Mouse (Mus musculus) stomach, postnatal 0 days (tissue): ENCODE results near the gene Olfr1425.

Experiments used
- CTCF ChIP-seq: IDR thresholded peaks from 2 replicates; pipeline ENCODE4 v1.5.1; 2016; ENCODE audit warnings: antibody characterized with exemption, low read depth, mild to moderate bottlenecking, moderate library complexity
- EP300 ChIP-seq: optimal IDR thresholded peaks from 2 replicates; pipeline ENCODE3; 2016; ENCODE audit warnings: antibody characterized with exemption

DNA sequence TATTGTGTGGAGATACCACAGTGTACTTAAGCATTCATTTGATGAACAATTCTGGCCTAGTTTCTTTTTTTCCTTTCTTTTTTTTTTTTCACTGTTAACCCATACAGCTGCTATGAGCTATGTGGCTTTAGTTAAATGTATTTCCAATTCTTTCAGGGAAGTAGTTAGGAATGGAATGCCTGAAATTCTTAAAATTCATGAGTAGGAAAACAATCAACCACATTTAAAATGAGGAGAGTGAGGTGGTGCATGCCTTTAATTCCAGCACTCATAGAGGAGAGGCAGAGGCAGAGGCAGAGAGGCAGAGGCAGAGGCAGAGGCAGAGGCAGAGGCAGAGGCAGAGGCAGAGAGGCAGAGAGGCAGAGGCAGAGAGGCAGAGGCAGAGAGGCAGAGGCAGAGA is 39.8 kb downstream of the Olfr1425 start:
- TF ChIP-seq CTCF (no peak), EP300 (no peak)
